Mouse (Mus musculus) cortical plate, adult 2 months (tissue): ENCODE results near the gene Kcnma1. TPM values are rescaled to one million over a fixed set of nuclear protein-coding genes. Genes with fewer than 3 reads are reported as not detected.

ENCODE experiments used
- H3K27ac ChIP-seq: fragments of 200-500 bp; 2 replicates; pipeline ENCODE4 v1.5.1; 2012; ENCODE audit warnings: low read length, control low read depth, inconsistent platforms; ENCODE audit not compliant: insufficient read depth
- H3K4me1 ChIP-seq: fragments of 200-500 bp; 2 replicates; pipeline ENCODE4 v1.6.1; 2011; ENCODE audit warnings: low read length; ENCODE audit not compliant: control insufficient read depth, insufficient read depth
- H3K4me3 ChIP-seq: fragments of 200-500 bp; 2 replicates; pipeline ENCODE4 v1.5.1; 2011; ENCODE audit warnings: mild to moderate bottlenecking, low read length, control low read depth; ENCODE audit not compliant: insufficient read depth
- CTCF ChIP-seq: fragments of 200-500 bp; IDR thresholded peaks from 2 replicates; pipeline ENCODE4 v1.5.1; 2011; ENCODE audit warnings: mild to moderate bottlenecking, control low read depth, low read length; ENCODE audit not compliant: insufficient read depth; ENCODE audit errors: extremely low read depth
- POLR2A ChIP-seq: fragments of 200-500 bp; IDR thresholded peaks from 2 replicates; pipeline ENCODE4 v1.6.1; 2011; ENCODE audit warnings: mild to moderate bottlenecking, low read length, control low read depth; ENCODE audit not compliant: insufficient read depth; ENCODE audit errors: extremely low read depth
- polyA plus RNA-seq: library from polyadenylated mRNA; depleted of rRNA; stranded (reverse); fragments of >200 nt; gene quantifications from 2 replicates; pipeline ENCODE4 v1.2.3, GENCODE M21; 2012; rRNA removed

The Kcnma1 gene
- polyA plus RNA-seq, 1 experiment, result 57.9 TPM

GRCm38 (mm10) chr14:23326786-23327185 lies 687.5 kb downstream of the Kcnma1 start:
- H3K4me3 ChIP-seq, result no peak overlapping the region
- no peak overlapping the region for H3K27ac ChIP-seq
- no peaks in the 10 kb centered on the region for H3K4me1 ChIP-seq
- TF ChIP-seq CTCF (no peak), POLR2A (no peak)

GRCm38 (mm10) chr14:23305288-23305687 lies 709.0 kb downstream of the Kcnma1 start:
- Histone ChIP-seq H3K4me1 (no peaks in the 10 kb centered on the region; the same call in 1 of the 2 replicates), H3K27ac (no peak overlapping the region), H3K4me3 (no peak overlapping the region)
- TF ChIP-seq CTCF, result no peak
- no peak for TF ChIP-seq POLR2A

GRCm38 (mm10) chr14:23300443-23300842 lies 713.8 kb downstream of the Kcnma1 start:
- TF ChIP-seq CTCF (no peak), POLR2A (no peak)
- H3K4me3 ChIP-seq, result no peak overlapping the region
- H3K4me1 ChIP-seq, result no peaks in the 10 kb centered on the region; the same call in 1 of the 2 replicates
- H3K27ac ChIP-seq, result no peak overlapping the region

DNA sequence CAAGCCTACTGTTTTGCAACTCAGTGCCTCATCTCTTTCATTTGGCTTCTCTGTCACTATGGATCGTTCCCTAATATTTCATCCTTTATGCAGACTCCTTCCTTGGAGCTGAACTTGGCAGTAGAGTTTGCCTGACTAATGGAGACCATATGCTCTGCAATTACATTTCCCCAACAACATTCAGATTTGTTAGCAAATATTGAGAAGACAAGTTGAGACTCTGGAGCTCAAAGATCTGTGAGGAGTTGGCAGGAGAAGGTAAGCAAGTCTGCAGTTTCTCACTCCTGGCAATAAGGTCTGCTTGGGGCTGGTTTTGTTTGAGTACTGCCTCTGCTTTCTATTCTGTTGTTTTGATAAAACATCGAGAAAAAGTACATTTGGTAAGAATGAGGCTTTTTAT lies 723.7 kb downstream of the Kcnma1 start:
- Histone ChIP-seq H3K4me3 (no peak overlapping the region), H3K27ac (no peak overlapping the region), H3K4me1 (peaks cover 4% of the 10 kb centered on the region; the same call in 1 of the 2 replicates)
- TF ChIP-seq CTCF (no peak), POLR2A (no peak)

DNA sequence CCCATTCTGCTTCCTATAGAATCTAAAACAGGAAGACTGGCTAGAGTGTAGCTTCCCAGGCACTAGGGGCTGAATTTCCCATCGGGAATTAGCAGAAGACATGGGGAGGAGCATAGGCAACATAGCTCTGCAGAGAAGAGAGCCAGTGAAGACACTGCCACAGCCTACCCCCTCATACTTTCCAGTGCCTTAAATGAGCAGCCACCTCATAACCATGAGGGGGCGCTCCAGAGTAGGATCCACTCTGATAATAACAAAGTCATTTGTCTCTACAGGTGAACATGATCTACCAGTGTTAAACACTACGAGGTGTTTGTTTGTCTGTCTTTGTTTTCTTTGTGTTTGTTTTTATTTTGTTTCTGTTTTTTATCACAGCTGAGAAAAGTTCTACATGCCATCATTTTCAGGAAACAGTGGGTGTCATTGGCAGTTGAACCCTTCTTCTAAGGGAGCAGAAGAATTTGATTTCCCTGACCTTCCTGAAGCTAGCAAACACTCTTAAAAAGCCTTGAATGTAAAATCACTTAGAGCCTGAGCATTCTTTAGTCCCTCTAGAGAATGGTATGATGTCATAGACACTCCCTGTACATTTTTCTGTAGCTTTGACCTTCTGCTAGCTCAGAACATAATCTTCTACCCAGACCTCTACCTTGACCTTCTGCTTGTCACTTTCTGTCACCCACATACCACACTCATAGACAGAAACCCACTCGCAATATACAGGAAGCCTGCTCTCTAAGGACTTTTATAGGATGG lies 747.6 kb downstream of the Kcnma1 start:
- Histone ChIP-seq H3K27ac (no peak overlapping the region), H3K4me1 (no peaks in the 10 kb centered on the region), H3K4me3 (no peak overlapping the region)
- TF ChIP-seq CTCF (0 out of 2 replicates have a peak, but pooled peaks have one; percentile 14), POLR2A (no peak)

- TF ChIP-seq CTCF (no peak), POLR2A (no peak)
- Histone ChIP-seq H3K4me1 (no peaks in the 10 kb centered on the region), H3K4me3 (no peak overlapping the region), H3K27ac (no peak overlapping the region)
These were observed 761.1 kb downstream of the Kcnma1 start for GRCm38 (mm10) chr14:23253154-23253553.

- no peaks in the 10 kb centered on the region for H3K4me1 ChIP-seq
- TF ChIP-seq CTCF (no peak), POLR2A (no peak)
- H3K27ac ChIP-seq, result no peak overlapping the region
- H3K4me3 ChIP-seq, result no peak overlapping the region
These were observed 769.8 kb downstream of the Kcnma1 start for GRCm38 (mm10) chr14:23244446-23244845.

DNA sequence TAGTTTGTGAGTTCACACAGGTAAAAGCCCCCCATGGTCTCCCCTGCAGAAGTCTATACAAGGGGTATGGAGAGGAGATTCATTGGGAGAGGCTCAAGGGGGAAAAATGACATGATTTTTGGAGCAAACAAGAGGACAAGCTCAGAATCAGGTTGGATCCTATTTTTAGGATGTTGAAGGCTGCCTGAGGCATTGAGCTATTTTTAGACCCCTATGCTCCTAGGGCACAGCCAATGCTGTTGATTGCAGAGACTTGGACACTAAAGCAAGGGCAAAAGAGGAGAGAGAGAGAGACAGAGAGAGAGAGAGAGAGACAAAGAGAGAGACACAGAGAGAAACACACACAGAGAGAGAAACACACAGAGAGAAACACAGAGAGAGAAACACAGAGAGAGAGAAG lies 770.4 kb downstream of the Kcnma1 start:
- TF ChIP-seq CTCF (no peak), POLR2A (no peak)
- Histone ChIP-seq H3K4me1 (no peaks in the 10 kb centered on the region), H3K27ac (no peak overlapping the region), H3K4me3 (no peak overlapping the region)

Other genes starting within 250 kb of the Kcnma1 start
- 24.6 and 26.5 TPM in 2 replicates for gene Dlg5, start 231.4 kb upstream of the Kcnma1 start, polyA plus RNA-seq